Mouse (Mus musculus) retina, postnatal 1 day (tissue): Measurements from ENCODE around the gene Mrps24.

ENCODE experiments used
- DNase-seq: peaks from one replicate; pipeline ENCODE4 v3.0.0-alpha.2; 2012

The Mrps24 gene

DNA sequence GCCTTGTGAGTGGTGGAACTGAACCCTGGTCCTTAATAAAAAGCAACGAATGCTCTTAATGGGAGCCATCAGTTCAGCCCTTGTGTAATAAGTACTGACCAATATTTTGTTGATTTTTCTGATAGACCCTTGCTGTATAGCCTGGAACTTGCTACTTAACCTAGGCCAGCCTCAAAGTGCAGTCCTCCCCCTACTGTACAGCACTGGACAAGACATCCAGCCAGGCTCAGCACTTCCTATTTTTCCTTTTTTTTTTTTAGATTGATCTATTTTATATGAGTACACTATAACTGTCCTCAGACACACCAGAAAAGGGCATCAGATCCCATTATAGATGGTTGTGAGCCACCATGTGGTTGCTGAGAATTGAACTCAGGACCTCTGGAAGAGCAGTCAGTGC, 12.1 kb downstream of the Mrps24 start:
- DNase-seq = no peak

DNA sequence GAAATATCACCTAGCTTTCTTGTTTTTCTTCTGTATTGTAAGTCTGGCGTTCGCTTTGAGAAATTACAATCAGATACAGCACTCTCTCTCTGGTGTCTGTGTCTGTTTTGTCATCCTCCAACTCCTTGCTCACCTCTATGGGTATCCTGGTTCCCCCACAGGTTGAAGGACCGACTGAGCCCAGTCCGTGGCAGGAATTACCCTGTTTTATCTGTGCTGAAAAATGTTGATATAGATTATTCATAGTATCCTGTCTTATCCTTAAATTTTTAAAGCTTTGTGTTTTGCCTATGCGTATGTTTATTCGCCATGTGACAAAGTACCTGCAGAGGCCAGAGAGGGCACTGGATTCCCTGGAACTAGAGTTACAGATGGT, 12.5 kb downstream of the Mrps24 start:
- DNase-seq = no peak

DNA sequence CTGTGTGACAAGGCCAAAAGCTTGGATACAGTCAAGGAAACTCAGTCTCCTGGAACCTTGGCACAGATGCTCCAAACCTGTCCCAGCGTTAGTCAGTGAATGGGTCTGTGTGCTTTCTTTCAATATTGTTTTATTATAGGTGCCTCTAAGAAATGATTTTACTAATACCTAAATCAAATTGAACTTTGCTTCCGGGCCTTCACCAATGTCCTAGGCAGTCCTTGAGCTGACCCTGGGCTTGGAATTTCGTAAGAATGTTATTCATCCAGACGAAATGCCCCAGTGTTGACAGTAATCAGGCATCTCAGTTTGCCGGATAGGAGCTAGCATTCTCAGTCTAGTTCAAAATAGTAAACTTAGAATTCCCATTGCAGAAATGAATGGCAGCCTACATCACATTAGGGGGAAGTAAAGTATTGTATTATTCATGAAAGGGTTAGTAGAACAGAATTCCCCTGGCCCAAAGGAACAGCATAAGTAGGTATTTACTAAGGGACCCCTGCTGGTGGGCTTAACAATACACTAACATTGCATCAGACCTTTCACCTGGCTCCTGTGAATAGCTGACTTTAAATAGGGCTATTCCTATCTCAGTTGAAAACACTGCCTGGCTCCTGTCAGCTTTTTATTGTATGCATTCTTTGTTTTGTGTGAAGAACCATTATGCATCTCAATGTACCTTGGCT, 13.1 kb downstream of the Mrps24 start:
- no peak for DNase-seq

- DNase-seq = no peak
Observed at GRCm38 (mm10) chr11:5701821-5702220, 13.7 kb downstream of the Mrps24 start.

- no peak for DNase-seq
Observed at GRCm38 (mm10) chr11:5701300-5701699, 14.2 kb downstream of the Mrps24 start.

- no peak for DNase-seq
Observed at GRCm38 (mm10) chr11:5700808-5701207, 14.7 kb downstream of the Mrps24 start.

DNA sequence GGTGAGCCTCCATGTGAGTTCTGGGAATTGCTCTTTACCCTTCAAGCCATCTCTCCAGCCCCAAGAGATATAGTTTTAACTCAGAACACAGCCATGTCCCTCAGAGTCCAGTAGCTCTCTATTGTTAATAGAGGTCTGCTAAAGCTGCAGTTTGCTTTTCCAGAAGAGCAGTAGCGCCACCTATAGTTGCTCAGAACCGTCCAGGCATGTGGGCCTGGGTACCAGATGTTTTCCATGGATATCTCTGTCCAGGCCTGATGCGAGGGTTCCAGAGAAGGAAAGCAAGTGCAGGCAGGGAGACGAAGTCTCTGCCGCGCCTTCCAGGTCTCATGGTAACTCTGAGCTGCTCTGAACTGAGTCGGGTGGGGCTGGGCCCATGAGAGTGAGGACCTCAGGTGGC, 23.7 kb downstream of the Mrps24 start:
- peak; percentile 34 for DNase-seq

GRCm38 (mm10) chr11:5684283-5684682, 31.2 kb downstream of the Mrps24 start:
- DNase-seq = no peak

GRCm38 (mm10) chr11:5682541-5682940, 32.9 kb downstream of the Mrps24 start:
- DNase-seq = no peak
